Mouse (Mus musculus) intestine, embryonic 16.5 days (tissue): Measurements from ENCODE around the gene Olfr1150-ps1. TPM values are rescaled to one million over a fixed set of nuclear protein-coding genes. Genes with fewer than 3 reads are reported as not detected.

Source experiments
- ATAC-seq: fragments of 200-750 bp; cut with Nextera tagmentation; 2 replicates; pipeline ENCODE4 v1.8.0; 2017; ENCODE audit warnings: moderate TSS enrichment, moderate library complexity
- H3K27ac ChIP-seq: fragments of 300-500 bp; sonication (generic); 2 replicates; pipeline ENCODE4 v1.5.1; 2014; ENCODE audit warnings: mild to moderate bottlenecking, low read length
- H3K27me3 ChIP-seq: fragments of 300-500 bp; sonication (generic); replicated peaks from 2 replicates; pipeline ENCODE4 v1.6.1; 2014; ENCODE audit warnings: low read length, control low read depth, mixed read lengths; ENCODE audit not compliant: control insufficient read depth, insufficient read depth
- H3K36me3 ChIP-seq: fragments of 300-500 bp; sonication (generic); 2 replicates; pipeline ENCODE4 v1.6.1; 2014; ENCODE audit warnings: low read length, control low read depth; ENCODE audit not compliant: control insufficient read depth, insufficient read depth
- H3K4me1 ChIP-seq: fragments of 300-500 bp; sonication (generic); 2 replicates; pipeline ENCODE4 v1.6.1; 2014; ENCODE audit warnings: low read length, control low read depth, mixed read lengths; ENCODE audit not compliant: control insufficient read depth, insufficient read depth
- H3K4me2 ChIP-seq: fragments of 300-500 bp; sonication (generic); 2 replicates; pipeline ENCODE4 v1.6.1; 2014; ENCODE audit warnings: low read depth, low read length, control low read depth
- H3K4me3 ChIP-seq: fragments of 300-500 bp; sonication (generic); 2 replicates; pipeline ENCODE4 v1.5.1; 2014; ENCODE audit warnings: mild to moderate bottlenecking, low read length
- H3K9ac ChIP-seq: fragments of 300-500 bp; sonication (generic); 2 replicates; pipeline ENCODE4 v1.6.1; 2014; ENCODE audit warnings: low read depth, low read length
- H3K9me3 ChIP-seq: fragments of 300-500 bp; sonication (generic); 2 replicates; pipeline ENCODE4 v1.6.1; 2016; ENCODE audit warnings: low read length, control low read depth; ENCODE audit not compliant: control insufficient read depth
- WGBS: fragments of 180-500 bp; shearing (Covaris S2); extraction: QIAGEN DNeasy Blood & Tissue Kit; methylation state at CpG from one replicate; pipeline ENCODE4 v1.1.7; 2014; 5-methylcytosine and 5-hydroxymethylcytosine counted together
- polyA plus RNA-seq: library from polyadenylated mRNA; unstranded; fragments of >200 nt; fragmentation: Nextera tagmentation; extraction: Ambion mirVana; gene quantifications from 2 replicates; pipeline ENCODE4 v1.2.1, GENCODE M21; 2015

Olfr1150-ps1 gene
- polyA plus RNA-seq = not detected in 2 replicates

- H3K27ac ChIP-seq = no peak within 1 kb of the TSS
- H3K9me3 ChIP-seq = no peaks in the 10 kb centered on the region
- no peak within 1 kb of the TSS for H3K4me3 ChIP-seq
- H3K9ac ChIP-seq = no peak within 1 kb of the TSS
- H3K27me3 ChIP-seq = no peaks in the 10 kb centered on the region
- 67% methylated on average over 1 of the region's 1 CpGs for WGBS
- ATAC-seq = no peak
- H3K4me1 ChIP-seq = no peaks in the 10 kb centered on the region
- no peaks in the 10 kb centered on the region for H3K36me3 ChIP-seq
- no peak within 1 kb of the TSS for H3K4me2 ChIP-seq
Measured at GRCm38 (mm10) chr2:87843693-87844092, at the start of gene Olfr1150-ps1. Gene Olfr1150-ps1, plus strand, starts transcription at chr2:87843993.

- Histone ChIP-seq H3K36me3 (no peaks in the 10 kb centered on the region), H3K4me2 (no peak within 1 kb of the TSS), H3K27me3 (no peaks in the 10 kb centered on the region), H3K27ac (no peak within 1 kb of the TSS), H3K9me3 (no peaks in the 10 kb centered on the region), H3K9ac (no peak within 1 kb of the TSS), H3K4me3 (no peak within 1 kb of the TSS), H3K4me1 (no peaks in the 10 kb centered on the region)
- ATAC-seq = no peak
Measured at GRCm38 (mm10) chr2:87800292-87800691, 43.5 kb upstream of the Olfr1150-ps1 start, which contains the start of gene Olfr1143. Gene Olfr1143, plus strand, starts transcription at chr2:87800592.

DNA sequence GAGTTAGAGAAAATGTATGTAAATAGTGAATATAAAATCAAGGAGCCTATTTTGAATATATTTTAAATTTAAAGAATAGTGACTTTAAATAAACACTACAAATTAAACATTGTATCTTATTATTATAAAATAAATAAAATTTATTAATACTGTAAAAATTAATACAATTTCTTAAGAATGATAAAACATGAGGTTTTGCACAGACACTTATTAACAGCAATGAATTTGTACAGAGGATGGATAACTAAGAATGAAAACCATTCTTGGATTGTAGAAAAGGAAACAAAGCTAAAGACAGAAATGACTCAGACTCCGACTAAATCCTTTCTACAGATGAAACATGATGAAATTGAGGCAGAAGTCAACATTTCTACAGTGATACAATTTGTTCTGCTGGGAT is 34.3 kb upstream of the Olfr1150-ps1 start, which contains the start of gene Olfr1145:
Gene Olfr1145 (plus strand): TSS at position 301 of the 400 bp plus-strand sequence.
- Histone ChIP-seq H3K9ac (no peak within 1 kb of the TSS), H3K4me3 (no peak within 1 kb of the TSS), H3K4me1 (no peaks in the 10 kb centered on the region), H3K4me2 (no peak within 1 kb of the TSS), H3K9me3 (no peaks in the 10 kb centered on the region), H3K27ac (no peak within 1 kb of the TSS), H3K36me3 (no peaks in the 10 kb centered on the region), H3K27me3 (no peaks in the 10 kb centered on the region)
- ATAC-seq = no peak
- WGBS = 69% methylated on average over 1 of the region's 1 CpGs

DNA sequence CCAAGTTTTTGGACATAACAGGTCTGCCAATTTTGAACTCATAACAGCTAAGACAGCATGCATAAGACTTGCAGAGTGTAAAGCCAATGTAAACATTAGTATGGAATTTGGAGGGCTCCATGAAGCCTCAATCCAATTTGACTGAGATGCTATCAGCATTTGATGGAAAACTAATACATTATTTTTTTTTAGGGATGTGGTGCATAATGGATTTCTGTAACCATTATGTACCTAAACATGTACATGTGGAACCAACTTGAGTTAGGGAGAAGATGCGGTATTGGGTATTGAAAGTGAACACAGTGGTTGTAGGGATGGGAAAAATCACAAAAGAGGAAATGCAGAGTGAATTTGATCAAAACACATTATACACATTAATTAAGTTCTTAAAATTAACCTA is 13.6 kb upstream of the Olfr1150-ps1 start, which contains the start of gene Olfr1148:
Gene Olfr1148 (plus strand): TSS at position 301 of the 400 bp plus-strand sequence.
- ATAC-seq = no peak
- H3K9ac ChIP-seq = no peak within 1 kb of the TSS
- 92% methylated on average over 1 of the region's 1 CpGs for WGBS
- no peaks in the 10 kb centered on the region for H3K9me3 ChIP-seq
- no peak within 1 kb of the TSS for H3K4me2 ChIP-seq
- no peaks in the 10 kb centered on the region for H3K4me1 ChIP-seq
- no peak within 1 kb of the TSS for H3K27ac ChIP-seq
- no peaks in the 10 kb centered on the region for H3K36me3 ChIP-seq
- no peaks in the 10 kb centered on the region for H3K27me3 ChIP-seq
- no peak within 1 kb of the TSS for H3K4me3 ChIP-seq

GRCm38 (mm10) chr2:87855562-87855961 is 11.8 kb downstream of the Olfr1150-ps1 start, which contains the start of gene Olfr1151:
Gene Olfr1151, plus strand, starts transcription at chr2:87855862.
- Histone ChIP-seq H3K4me3 (no peak within 1 kb of the TSS), H3K36me3 (no peaks in the 10 kb centered on the region), H3K27me3 (no peaks in the 10 kb centered on the region), H3K27ac (no peak within 1 kb of the TSS), H3K4me1 (no peaks in the 10 kb centered on the region), H3K4me2 (no peak within 1 kb of the TSS), H3K9ac (no peak within 1 kb of the TSS), H3K9me3 (no peaks in the 10 kb centered on the region)
- 85% methylated on average over 1 of the region's 1 CpGs for WGBS
- no peak for ATAC-seq

DNA sequence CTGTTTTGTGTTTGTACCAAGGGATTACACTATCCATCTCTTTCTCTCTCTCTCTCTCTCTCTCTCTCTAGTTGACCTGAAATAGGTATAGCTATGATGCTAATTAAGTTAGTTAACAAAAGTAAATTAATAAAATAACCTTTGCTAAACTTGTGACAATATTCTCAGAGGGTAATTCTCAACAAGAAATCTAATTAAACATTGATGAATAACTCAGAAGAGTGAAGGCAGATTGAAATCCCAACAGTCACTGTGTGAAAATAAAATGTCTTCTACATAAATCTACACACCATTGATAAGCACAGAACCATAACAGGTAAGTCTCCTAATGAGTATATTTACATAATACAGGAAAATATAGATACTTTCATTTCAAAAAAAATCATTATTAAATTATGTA is 22.4 kb downstream of the Olfr1150-ps1 start, which contains the start of gene Olfr1152:
Gene Olfr1152 (plus strand): TSS at position 301 of the 400 bp plus-strand sequence.
- Histone ChIP-seq H3K4me3 (no peak within 1 kb of the TSS), H3K36me3 (no peaks in the 10 kb centered on the region)

GRCm38 (mm10) chr2:87894662-87895061 is 50.9 kb downstream of the Olfr1150-ps1 start, which contains the start of gene Olfr1153:
Gene Olfr1153, plus strand, starts transcription at chr2:87894962.
- H3K9me3 ChIP-seq = no peaks in the 10 kb centered on the region
- WGBS = 70% methylated on average over 1 of the region's 1 CpGs

More for the DNA sequence above, 22.4 kb downstream of the Olfr1150-ps1 start, which contains the start of gene Olfr1152:
- H3K4me2 ChIP-seq = no peak within 1 kb of the TSS
- H3K27me3 ChIP-seq = no peaks in the 10 kb centered on the region
- H3K4me1 ChIP-seq = no peaks in the 10 kb centered on the region
- H3K9me3 ChIP-seq = no peaks in the 10 kb centered on the region
- H3K27ac ChIP-seq = no peak within 1 kb of the TSS
- ATAC-seq = no peak
- H3K9ac ChIP-seq = no peak within 1 kb of the TSS

More at GRCm38 (mm10) chr2:87894662-87895061, 50.9 kb downstream of the Olfr1150-ps1 start, which contains the start of gene Olfr1153:
- no peaks in the 10 kb centered on the region for H3K36me3 ChIP-seq
- no peak within 1 kb of the TSS for H3K4me3 ChIP-seq
- H3K4me1 ChIP-seq = no peaks in the 10 kb centered on the region
- no peak for ATAC-seq
- no peak within 1 kb of the TSS for H3K4me2 ChIP-seq
- no peak within 1 kb of the TSS for H3K27ac ChIP-seq
- no peaks in the 10 kb centered on the region for H3K27me3 ChIP-seq
- H3K9ac ChIP-seq = no peak within 1 kb of the TSS

Other genes starting within 250 kb of the Olfr1150-ps1 start
- not detected in 2 replicates for gene Olfr1130, start 237.8 kb upstream of the Olfr1150-ps1 start, polyA plus RNA-seq
- gene Olfr1131, start 216.9 kb upstream of the Olfr1150-ps1 start, polyA plus RNA-seq = not detected in 2 replicates
- not detected in 2 replicates for gene Olfr1132, start 206.5 kb upstream of the Olfr1150-ps1 start, polyA plus RNA-seq
- gene Olfr1133, start 196.6 kb upstream of the Olfr1150-ps1 start, polyA plus RNA-seq = not detected in 2 replicates
- not detected in 2 replicates for gene Olfr1134, start 185.5 kb upstream of the Olfr1150-ps1 start, polyA plus RNA-seq
- not detected in 2 replicates for gene Olfr1135, start 170.3 kb upstream of the Olfr1150-ps1 start, polyA plus RNA-seq
- gene Olfr1136, start 150.0 kb upstream of the Olfr1150-ps1 start, polyA plus RNA-seq = not detected in 2 replicates
- gene Olfr1137, start 130.8 kb upstream of the Olfr1150-ps1 start, polyA plus RNA-seq = not detected in 2 replicates
- not detected in 2 replicates for gene Olfr1138, start 104.0 kb upstream of the Olfr1150-ps1 start, polyA plus RNA-seq
- not detected in 2 replicates for gene Olfr1140, start 100.2 kb upstream of the Olfr1150-ps1 start, polyA plus RNA-seq
- not detected in 2 replicates for gene Olfr1141, start 90.0 kb upstream of the Olfr1150-ps1 start, polyA plus RNA-seq
- gene Olfr152, start 64.5 kb upstream of the Olfr1150-ps1 start, polyA plus RNA-seq = not detected in 2 replicates
- not detected in 2 replicates for gene Olfr1143, start 43.4 kb upstream of the Olfr1150-ps1 start, polyA plus RNA-seq
- gene Olfr1145, start 34.2 kb upstream of the Olfr1150-ps1 start, polyA plus RNA-seq = not detected in 2 replicates
- gene Olfr1148, start 13.5 kb upstream of the Olfr1150-ps1 start, polyA plus RNA-seq = not detected in 2 replicates
- gene Olfr1151, start 11.9 kb downstream of the Olfr1150-ps1 start, polyA plus RNA-seq = not detected in 2 replicates
- gene Olfr1152, start 22.5 kb downstream of the Olfr1150-ps1 start, polyA plus RNA-seq = not detected in 2 replicates
- gene Olfr1153, start 51.0 kb downstream of the Olfr1150-ps1 start, polyA plus RNA-seq = not detected in 2 replicates
- not detected in 2 replicates for gene Olfr1154, start 61.2 kb downstream of the Olfr1150-ps1 start, polyA plus RNA-seq
- gene Olfr1155, start 101.1 kb downstream of the Olfr1150-ps1 start, polyA plus RNA-seq = not detected in 2 replicates
- not detected in 2 replicates for gene Olfr1156, start 109.1 kb downstream of the Olfr1150-ps1 start, polyA plus RNA-seq
- not detected in 2 replicates for gene Olfr1157, start 124.3 kb downstream of the Olfr1150-ps1 start, polyA plus RNA-seq
- gene Olfr74, start 130.7 kb downstream of the Olfr1150-ps1 start, polyA plus RNA-seq = not detected in 2 replicates
- not detected in 2 replicates for gene Olfr1158, start 146.1 kb downstream of the Olfr1150-ps1 start, polyA plus RNA-seq
- not detected in 2 replicates for gene Olfr1160, start 164.3 kb downstream of the Olfr1150-ps1 start, polyA plus RNA-seq
- not detected in 2 replicates for gene Olfr1161, start 178.8 kb downstream of the Olfr1150-ps1 start, polyA plus RNA-seq
- 0.07 TPM in 1 of 2 replicates, not detected in the other for gene Olfr73, start 193.7 kb downstream of the Olfr1150-ps1 start, polyA plus RNA-seq
- gene Olfr1162, start 207.1 kb downstream of the Olfr1150-ps1 start, polyA plus RNA-seq = not detected in 2 replicates
- gene Olfr1163, start 227.8 kb downstream of the Olfr1150-ps1 start, polyA plus RNA-seq = not detected in 2 replicates
- not detected in 2 replicates for gene Olfr1164, start 250.0 kb downstream of the Olfr1150-ps1 start, polyA plus RNA-seq